Mouse (Mus musculus): Measurements from ENCODE around the gene Nudt9.

DNA sequence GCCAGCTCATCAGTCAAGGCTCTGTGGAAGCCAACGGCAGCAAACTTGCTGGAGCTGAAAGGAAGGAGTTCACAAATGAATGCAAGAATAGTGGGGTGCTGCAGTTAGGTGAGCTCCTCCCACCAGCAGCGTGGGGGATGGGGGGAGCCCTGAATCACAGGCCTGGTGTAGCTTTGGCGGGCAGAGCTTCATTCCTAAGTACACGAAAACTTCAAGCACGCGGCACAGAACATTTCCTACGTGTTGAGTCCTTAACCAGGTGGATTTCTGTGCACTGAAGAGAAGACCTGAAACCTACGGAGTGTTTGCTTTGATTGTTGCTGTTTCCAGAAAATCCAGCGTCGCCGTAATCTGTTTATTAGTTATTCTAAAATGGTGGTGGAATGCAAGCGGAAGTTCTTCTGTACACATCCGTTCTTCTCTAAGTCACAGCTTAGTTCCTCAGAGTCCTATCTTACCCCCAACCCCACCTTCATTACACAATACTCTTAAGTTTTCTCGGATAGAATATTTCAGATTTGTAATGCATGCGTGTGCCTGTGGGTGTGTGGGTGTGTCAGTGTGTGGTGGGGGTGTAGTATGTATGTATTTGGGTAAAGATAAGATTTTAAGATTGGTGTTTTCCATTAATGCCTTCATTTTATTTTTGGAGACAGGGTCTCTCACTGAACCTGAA is 42.7 kb upstream of the Nudt9 start:
- TF ChIP-seq CTCF (IDR thresholded peaks at IDR 0.05; ENCODE audit: low read depth) (no peak), EP300 (IDR thresholded peaks at IDR 0.05; ENCODE audit: low read depth) (no peak)
